Mouse (Mus musculus) lung, adult 2 months (tissue): Measurements from ENCODE around the gene Zfp579.

Source experiments
- CTCF ChIP-seq: fragments of 200-500 bp; IDR thresholded peaks from 2 replicates; pipeline ENCODE4 v1.5.1; 2011; ENCODE audit warnings: mild to moderate bottlenecking, low read length, control low read depth; ENCODE audit not compliant: insufficient read depth
- POLR2A ChIP-seq: fragments of 200-500 bp; IDR thresholded peaks from 2 replicates; pipeline ENCODE4 v1.6.1; 2011; ENCODE audit warnings: low read depth, mild to moderate bottlenecking, control low read depth, low read length, borderline replicate concordance; ENCODE audit errors: extremely low read depth

DNA sequence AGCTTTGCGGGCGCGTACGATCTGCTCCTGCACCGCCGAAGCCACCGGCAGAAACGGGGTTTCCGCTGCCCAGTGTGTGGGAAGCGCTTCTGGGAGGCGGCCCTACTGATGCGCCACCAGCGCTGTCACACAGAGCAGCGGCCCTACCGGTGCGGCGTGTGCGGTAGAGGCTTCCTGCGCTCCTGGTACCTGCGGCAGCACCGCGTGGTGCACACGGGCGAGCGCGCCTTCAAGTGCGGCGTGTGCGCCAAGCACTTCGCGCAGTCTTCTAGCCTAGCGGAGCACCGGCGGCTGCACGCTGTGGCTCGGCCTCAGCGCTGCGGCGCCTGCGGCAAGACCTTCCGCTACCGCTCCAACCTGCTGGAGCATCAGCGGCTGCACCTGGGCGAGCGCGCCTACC lies 35.5 kb upstream of the Zfp579 start:
- TF ChIP-seq CTCF, result no peak
- no peak for TF ChIP-seq POLR2A
